Mouse (Mus musculus): ENCODE results near the gene Mau2. TPM values are rescaled to one million over a fixed set of nuclear protein-coding genes. Genes with fewer than 3 reads are reported as not detected.

The Mau2 gene
- total and polyA plus RNA-seq, 2 experiments from 2014 or later: 56.2 to 137 TPM

DNA sequence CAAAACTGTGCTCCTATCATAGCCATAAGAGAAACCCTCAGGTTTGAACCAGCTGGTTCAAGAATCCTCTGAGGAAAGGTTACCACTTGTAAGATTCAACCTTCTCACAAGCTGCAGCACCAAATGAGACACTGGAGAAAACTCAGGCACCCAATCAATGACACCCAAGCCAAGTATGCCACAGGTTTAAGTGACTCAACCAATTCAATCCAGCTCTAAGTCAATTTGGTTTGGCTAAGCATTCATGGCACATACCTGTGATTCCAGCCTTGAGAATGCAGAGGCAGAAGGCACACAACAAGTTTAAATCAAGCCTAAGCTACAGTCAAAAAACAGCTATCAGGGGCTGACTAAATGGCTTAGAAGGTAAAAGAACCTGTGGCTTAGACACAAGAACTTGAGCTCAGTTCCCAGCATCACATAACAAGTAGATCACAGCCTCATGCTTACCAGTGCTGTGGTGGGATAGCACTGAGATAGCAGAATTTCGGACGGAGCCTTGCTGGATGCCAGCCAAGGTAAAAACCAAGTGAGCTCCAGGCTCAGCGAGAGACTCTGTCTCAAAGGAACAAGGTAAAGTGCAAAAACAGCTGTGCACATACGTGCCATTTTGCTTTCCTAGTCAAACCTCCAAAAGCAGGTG, 75.1 kb downstream of the Mau2 start:
- no peaks in the 10 kb centered on the region for H3K27me3 ChIP-seq (ENCODE audit: insufficient read depth, low read length)
- H3K36me3 ChIP-seq (ENCODE audit: insufficient read depth): no peaks in the 10 kb centered on the region
- H3K4me1 ChIP-seq (ENCODE audit: insufficient read depth): 0 out of 2 replicates have a peak, but pooled peaks cover 2% of the 10 kb centered on the region
- no peak for TF ChIP-seq CTCF (IDR thresholded peaks at IDR 0.05; ENCODE audit: low read depth)
- no peak overlapping the region for H3K27ac ChIP-seq (ENCODE audit: low read depth, low read length)
- 72% methylated on average over 4 of the region's 4 CpGs for WGBS
- H3K4me3 ChIP-seq (ENCODE audit: low read depth, low read length): no peak overlapping the region
- no peak overlapping the region for H3K9ac ChIP-seq
- DNase-seq: no peak
- no peak for ATAC-seq
- no peak overlapping the region for H3K4me2 ChIP-seq (ENCODE audit: low read depth)
- H3K9me3 ChIP-seq (ENCODE audit: low read length): no peaks in the 10 kb centered on the region

Other genes starting within 250 kb of the Mau2 start
- gene Gmip, start 234.1 kb downstream of the Mau2 start, total RNA-seq (2014; rRNA removed): 47.4 and 47.6 TPM in 2 replicates
- gene Gmip, start 234.1 kb downstream of the Mau2 start, polyA plus RNA-seq (2015; fragmentation: Nextera tagmentation; extraction: Ambion mirVana): 33.2 and 35.0 TPM in 2 replicates
- 5.6 and 6.1 TPM in 2 replicates for gene Lpar2, start 220.3 kb downstream of the Mau2 start, total RNA-seq (2014; rRNA removed)
- gene Lpar2, start 220.3 kb downstream of the Mau2 start, polyA plus RNA-seq (2015; fragmentation: Nextera tagmentation; extraction: Ambion mirVana): 0.38 and 0.45 TPM in 2 replicates
- 23.3 and 38.8 TPM in 2 replicates for gene Pbx4, start 210.2 kb downstream of the Mau2 start, total RNA-seq (2014; rRNA removed)
- gene Pbx4, start 210.2 kb downstream of the Mau2 start, polyA plus RNA-seq (2015; fragmentation: Nextera tagmentation; extraction: Ambion mirVana): 90.8 and 92.8 TPM in 2 replicates
- gene Cilp2, start 155.0 kb downstream of the Mau2 start, total RNA-seq (2014; rRNA removed): 13.5 and 13.8 TPM in 2 replicates
- 9.5 and 10.1 TPM in 2 replicates for gene Cilp2, start 155.0 kb downstream of the Mau2 start, polyA plus RNA-seq (2015; fragmentation: Nextera tagmentation; extraction: Ambion mirVana)
- gene Tssk6, start 140.6 kb downstream of the Mau2 start, total RNA-seq (2014; rRNA removed): 0.95 TPM in 1 of 2 replicates, not detected in the other
- 2.9 and 4.1 TPM in 2 replicates for gene Tssk6, start 140.6 kb downstream of the Mau2 start, polyA plus RNA-seq (2015; fragmentation: Nextera tagmentation; extraction: Ambion mirVana)
- gene Ndufa13, start 140.2 kb downstream of the Mau2 start, total RNA-seq (2014; rRNA removed): 90.7 and 130 TPM in 2 replicates
- 209 and 263 TPM in 2 replicates for gene Ndufa13, start 140.2 kb downstream of the Mau2 start, polyA plus RNA-seq (2015; fragmentation: Nextera tagmentation; extraction: Ambion mirVana)
- 8.9 and 15.0 TPM in 2 replicates for gene Yjefn3, start 140.0 kb downstream of the Mau2 start, total RNA-seq (2014; rRNA removed)
- gene Yjefn3, start 140.0 kb downstream of the Mau2 start, polyA plus RNA-seq (2015; fragmentation: Nextera tagmentation; extraction: Ambion mirVana): 15.3 and 16.5 TPM in 2 replicates
- 22.9 and 27.8 TPM in 2 replicates for gene Gatad2a, start 46.4 kb downstream of the Mau2 start, total RNA-seq (2014; rRNA removed)
- 21.7 and 24.9 TPM in 2 replicates for gene Gatad2a, start 46.4 kb downstream of the Mau2 start, polyA plus RNA-seq (2015; fragmentation: Nextera tagmentation; extraction: Ambion mirVana)
- gene Sugp1, start 79 bp upstream of the Mau2 start, total RNA-seq (2014; rRNA removed): 19.9 and 20.9 TPM in 2 replicates
- gene Sugp1, start 79 bp upstream of the Mau2 start, polyA plus RNA-seq (2015; fragmentation: Nextera tagmentation; extraction: Ambion mirVana): 41.8 and 46.1 TPM in 2 replicates
- gene Tm6sf2, start 30.2 kb upstream of the Mau2 start, total RNA-seq (2014; rRNA removed): 0.92 and 3.0 TPM in 2 replicates
- gene Tm6sf2, start 30.2 kb upstream of the Mau2 start, polyA plus RNA-seq (2015; fragmentation: Nextera tagmentation; extraction: Ambion mirVana): 0.18 and 0.56 TPM in 2 replicates
- 0.31 and 0.48 TPM in 2 replicates for gene Hapln4, start 40.7 kb upstream of the Mau2 start, total RNA-seq (2014; rRNA removed)
- gene Hapln4, start 40.7 kb upstream of the Mau2 start, polyA plus RNA-seq (2015; fragmentation: Nextera tagmentation; extraction: Ambion mirVana): 0.53 and 0.71 TPM in 2 replicates
- 316 and 372 TPM in 2 replicates for gene Ncan, start 78.1 kb upstream of the Mau2 start, total RNA-seq (2014; rRNA removed)
- gene Ncan, start 78.1 kb upstream of the Mau2 start, polyA plus RNA-seq (2015; fragmentation: Nextera tagmentation; extraction: Ambion mirVana): 112 and 209 TPM in 2 replicates
- 6.6 and 7.2 TPM in 2 replicates for gene Nr2c2ap, start 88.6 kb upstream of the Mau2 start, total RNA-seq (2014; rRNA removed)
- gene Nr2c2ap, start 88.6 kb upstream of the Mau2 start, polyA plus RNA-seq (2015; fragmentation: Nextera tagmentation; extraction: Ambion mirVana): 55.9 and 58.0 TPM in 2 replicates
- gene Rfxank, start 96.4 kb upstream of the Mau2 start, total RNA-seq (2014; rRNA removed): 8.5 and 10.2 TPM in 2 replicates
- gene Rfxank, start 96.4 kb upstream of the Mau2 start, polyA plus RNA-seq (2015; fragmentation: Nextera tagmentation; extraction: Ambion mirVana): 6.0 and 7.9 TPM in 2 replicates
- 59.3 and 74.9 TPM in 2 replicates for gene Borcs8, start 96.8 kb upstream of the Mau2 start, total RNA-seq (2014; rRNA removed)
- gene Borcs8, start 96.8 kb upstream of the Mau2 start, polyA plus RNA-seq (2015; fragmentation: Nextera tagmentation; extraction: Ambion mirVana): 56.5 and 64.4 TPM in 2 replicates
- 0.90 TPM in 1 of 2 replicates, not detected in the other for gene Mef2b, start 97.0 kb upstream of the Mau2 start, total RNA-seq (2014; rRNA removed)
- gene Mef2b, start 97.0 kb upstream of the Mau2 start, polyA plus RNA-seq (2015; fragmentation: Nextera tagmentation; extraction: Ambion mirVana): 1.3 and 1.7 TPM in 2 replicates
- gene Tmem161a, start 129.6 kb upstream of the Mau2 start, total RNA-seq (2014; rRNA removed): 60.7 and 74.9 TPM in 2 replicates
- 43.3 and 52.7 TPM in 2 replicates for gene Tmem161a, start 129.6 kb upstream of the Mau2 start, polyA plus RNA-seq (2015; fragmentation: Nextera tagmentation; extraction: Ambion mirVana)
- gene Slc25a42, start 169.6 kb upstream of the Mau2 start, total RNA-seq (2014; rRNA removed): 11.7 and 12.0 TPM in 2 replicates
- 4.6 and 6.2 TPM in 2 replicates for gene Slc25a42, start 169.6 kb upstream of the Mau2 start, polyA plus RNA-seq (2015; fragmentation: Nextera tagmentation; extraction: Ambion mirVana)
- 119 and 129 TPM in 2 replicates for gene Sugp2, start 191.5 kb upstream of the Mau2 start, total RNA-seq (2014; rRNA removed)
- gene Sugp2, start 191.5 kb upstream of the Mau2 start, polyA plus RNA-seq (2015; fragmentation: Nextera tagmentation; extraction: Ambion mirVana): 50.9 and 65.0 TPM in 2 replicates
- 108 and 136 TPM in 2 replicates for gene Armc6, start 191.7 kb upstream of the Mau2 start, total RNA-seq (2014; rRNA removed)
- 119 and 122 TPM in 2 replicates for gene Armc6, start 191.7 kb upstream of the Mau2 start, polyA plus RNA-seq (2015; fragmentation: Nextera tagmentation; extraction: Ambion mirVana)
- 27.2 and 34.7 TPM in 2 replicates for gene Homer3, start 240.1 kb upstream of the Mau2 start, total RNA-seq (2014; rRNA removed)
- 20.2 and 23.9 TPM in 2 replicates for gene Homer3, start 240.1 kb upstream of the Mau2 start, polyA plus RNA-seq (2015; fragmentation: Nextera tagmentation; extraction: Ambion mirVana)

All from forebrain, postnatal 0 days (tissue).